Mouse (Mus musculus) mesoderm, embryonic 11.5 days (tissue): Measurements from ENCODE around the gene Anapc10.
A peak's percentile ranks its signal among the peaks of the same experiment; 100 is the strongest.
"Not testable (repeated sequence)": the region's sequence is repeated elsewhere in the genome, so short reads cannot be mapped to it uniquely, and the experiment has no call there.

ENCODE experiments used
- DNase-seq: peaks from one replicate; pipeline ENCODE4 v3.0.0-alpha.2; 2012; ENCODE audit warnings: low read depth, low spot score

Anapc10 gene

GRCm38 (mm10) chr8:79711064-79711961 lies at the start of gene Anapc10, which contains the start of gene Abce1:
TSS of gene Anapc10 (plus strand) at chr8:79711820.
TSS of gene Abce1 (minus strand) at chr8:79711740.
- DNase-seq = peak; percentile 100

GRCm38 (mm10) chr8:79676461-79676860 lies 35.2 kb upstream of the Anapc10 start:
- no peak for DNase-seq

GRCm38 (mm10) chr8:79679005-79679404 lies 32.6 kb upstream of the Anapc10 start:
- no peak for DNase-seq

GRCm38 (mm10) chr8:79680083-79680482 lies 31.5 kb upstream of the Anapc10 start:
- DNase-seq = not testable (repeated sequence)

GRCm38 (mm10) chr8:79680555-79680954 lies 31.1 kb upstream of the Anapc10 start:
- DNase-seq = no peak

GRCm38 (mm10) chr8:79680965-79681364 lies 30.7 kb upstream of the Anapc10 start:
- no peak for DNase-seq

- DNase-seq = not testable (repeated sequence)
These were observed 25.7 kb upstream of the Anapc10 start for GRCm38 (mm10) chr8:79685927-79686326.

GRCm38 (mm10) chr8:79692531-79692930 lies 19.1 kb upstream of the Anapc10 start:
- DNase-seq = no peak

- DNase-seq = no peak
These were observed 4.9 kb upstream of the Anapc10 start for GRCm38 (mm10) chr8:79706687-79707086.

- DNase-seq = no peak
These were observed 1.1 kb downstream of the Anapc10 start for GRCm38 (mm10) chr8:79712676-79713075.

GRCm38 (mm10) chr8:79721537-79721936 lies 9.9 kb downstream of the Anapc10 start:
- DNase-seq = no peak

- no peak for DNase-seq
These were observed 11.7 kb downstream of the Anapc10 start for GRCm38 (mm10) chr8:79723308-79723707.

GRCm38 (mm10) chr8:79724589-79724988 lies 13.0 kb downstream of the Anapc10 start:
- DNase-seq = no peak

GRCm38 (mm10) chr8:79727900-79728299 lies 16.3 kb downstream of the Anapc10 start:
- no peak for DNase-seq

- peak; percentile 72 for DNase-seq
These were observed 22.7 kb downstream of the Anapc10 start for GRCm38 (mm10) chr8:79734304-79734703.

- peak; percentile 9 for DNase-seq
These were observed 36.6 kb downstream of the Anapc10 start for GRCm38 (mm10) chr8:79748171-79748570.

- DNase-seq = no peak
These were observed 37.0 kb downstream of the Anapc10 start for GRCm38 (mm10) chr8:79748591-79748990.

GRCm38 (mm10) chr8:79750305-79750704 lies 38.7 kb downstream of the Anapc10 start:
- DNase-seq = no peak

GRCm38 (mm10) chr8:79794873-79795272 lies 83.3 kb downstream of the Anapc10 start:
- not testable (repeated sequence) for DNase-seq

GRCm38 (mm10) chr8:79796690-79797089 lies 85.1 kb downstream of the Anapc10 start:
- no peak for DNase-seq

GRCm38 (mm10) chr8:79804499-79804898 lies 92.9 kb downstream of the Anapc10 start:
- no peak for DNase-seq

GRCm38 (mm10) chr8:79806971-79807370 lies 95.4 kb downstream of the Anapc10 start:
- peak; percentile 29 for DNase-seq

GRCm38 (mm10) chr8:79826534-79826933 lies 114.9 kb downstream of the Anapc10 start:
- no peak for DNase-seq
